Mouse (Mus musculus): ENCODE data around the gene Pbld2. TPM values are rescaled to one million over a fixed set of nuclear protein-coding genes. Genes with fewer than 3 reads are reported as not detected.

Pbld2 gene
- 2.0 TPM for polyA plus RNA-seq (2017; shearing (Covaris generic))

GRCm38 (mm10) chr10:63023749-63024579, at the start of gene Pbld2, which contains the start of gene Hnrnph3:
TSS of gene Pbld2 (plus strand) at chr10:63024315.
TSS of gene Hnrnph3 (minus strand) at chr10:63024217.

GRCm38 (mm10) chr10:62980039-62980954, 43.8 kb upstream of the Pbld2 start, which contains the start of gene Rufy2:
TSS of gene Rufy2 (plus strand) at chr10:62980223.

GRCm38 (mm10) chr10:63059862-63060261, 35.7 kb downstream of the Pbld2 start, which contains the start of gene Pbld1:
TSS of gene Pbld1 (plus strand) at chr10:63060162.

GRCm38 (mm10) chr10:63099521-63099920, 75.4 kb downstream of the Pbld2 start, which contains the start of gene Atoh7:
TSS of gene Atoh7 (plus strand) at chr10:63099651.

Other genes with a start within 250 kb of the Pbld2 start
- gene Ccar1, start 232.0 kb upstream of the Pbld2 start, polyA plus RNA-seq (2017; shearing (Covaris generic)), result 150 TPM
- 12.8 TPM for gene Tet1, start 115.3 kb upstream of the Pbld2 start, polyA plus RNA-seq (2017; shearing (Covaris generic))
- gene Slc25a16, start 103.7 kb upstream of the Pbld2 start, polyA plus RNA-seq (2017; shearing (Covaris generic)), result 10.3 TPM
- gene Dna2, start 77.3 kb upstream of the Pbld2 start, polyA plus RNA-seq (2017; shearing (Covaris generic)), result 0.52 TPM
- gene Rufy2, start 44.1 kb upstream of the Pbld2 start, polyA plus RNA-seq (2017; shearing (Covaris generic)), result 41.7 TPM
- 75.9 TPM for gene Hnrnph3, start 98 bp upstream of the Pbld2 start, polyA plus RNA-seq (2017; shearing (Covaris generic))
- not detected for gene Pbld1, start 35.8 kb downstream of the Pbld2 start, polyA plus RNA-seq (2017; shearing (Covaris generic))
- gene Atoh7, start 75.3 kb downstream of the Pbld2 start, polyA plus RNA-seq (2017; shearing (Covaris generic)), result not detected
- 0.20 TPM for gene Mypn, start 179.6 kb downstream of the Pbld2 start, polyA plus RNA-seq (2017; shearing (Covaris generic))
- 101 TPM for gene Herc4, start 219.5 kb downstream of the Pbld2 start, polyA plus RNA-seq (2017; shearing (Covaris generic))

Measured in naive thymus-derived CD4-positive, alpha-beta T cell, adult 5 months (primary cell).